Mouse (Mus musculus): ENCODE results near the gene Zscan4-ps1. TPM values are rescaled to one million over a fixed set of nuclear protein-coding genes. Genes with fewer than 3 reads are reported as not detected.

Gene Zscan4-ps1
- total RNA-seq (2023): not detected

DNA sequence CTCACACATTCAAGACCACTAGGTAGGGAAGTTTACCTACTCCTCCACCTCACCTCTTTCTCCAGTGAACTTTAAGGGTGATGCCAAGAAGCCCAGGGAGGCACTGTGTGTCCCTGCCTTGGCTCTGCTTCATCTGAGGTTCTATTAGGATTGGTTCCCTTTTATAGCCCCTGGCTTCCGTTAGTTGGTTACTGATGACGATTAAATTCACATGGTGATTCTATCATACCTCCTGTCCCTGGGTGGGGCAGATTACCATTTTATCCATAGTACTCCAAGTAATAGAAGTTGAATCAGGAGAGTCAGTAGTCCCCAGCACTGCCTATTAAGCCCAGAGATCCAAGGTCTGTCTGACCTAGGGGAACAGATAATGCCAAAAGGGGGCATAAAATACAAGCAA lies at the start of gene Zscan4-ps1:
Zscan4-ps1 (minus strand) TSS at position 101 of the 400 bp plus-strand sequence.

Other genes with a start within 250 kb of the Zscan4-ps1 start
- gene Zscan4b, start 164.6 kb downstream of the Zscan4-ps1 start, total RNA-seq (2023): not detected
- gene Zscan4c, start 63.9 kb downstream of the Zscan4-ps1 start, total RNA-seq (2023): not detected
- not detected for gene Zscan4d, start 96.5 kb upstream of the Zscan4-ps1 start, total RNA-seq (2023)
- gene Zscan4e, start 241.0 kb upstream of the Zscan4-ps1 start, total RNA-seq (2023): not detected

Measured in T-cell, adult 66 days (primary cell).